In genomic region chr13:47435631-47436030, GRCm38 (mm10) we compare ENCODE assay signal across 18 mouse cellular contexts.
DNase-seq lines count a peak whose midpoint lies in the region; ATAC-seq and TF ChIP-seq lines count a peak whose summit lies in the region.
"Had no signal": no experiment of that assay in that cellular context is flagged by ENCODE, and none has a peak within 500 bp of the region (broad histone marks: within the 10 kb centered on the region; RNA-seq: fewer than 3 reads in every experiment).

No protein-coding gene starts in this region.

- H3K9me3 ChIP-seq in heart, embryonic 12.5 days (replicated peaks) = no peaks in the 10 kb centered on the region
- H3K9me3 ChIP-seq: embryonic facial prominence, embryonic 10.5 days; hindbrain, embryonic 15.5 days; lung, embryonic 15.5 days; midbrain, embryonic 10.5 days had no signal

- H3K27ac ChIP-seq in heart, embryonic 12.5 days (ENCODE audit: poor library complexity, severe bottlenecking) = no peak overlapping the region
- no peak overlapping the region for H3K27ac ChIP-seq in cerebellum, adult 2 months (ENCODE audit: insufficient read depth, low read length)
- H3K27ac ChIP-seq: embryonic facial prominence, embryonic 10.5 days; hindbrain, embryonic 15.5 days; kidney, postnatal 0 days; layer of hippocampus, adult 2 months; lung, embryonic 15.5 days; midbrain, embryonic 10.5 days had no signal

- intact Hi-C loops in gastrocnemius, postnatal 14 days (cut with DNase I; ENCODE audit: low total_unique reads) = no loop called here

- no peak overlapping the region for H3K4me2 ChIP-seq in heart, embryonic 12.5 days
- H3K4me2 ChIP-seq: hindbrain, embryonic 15.5 days; lung, embryonic 15.5 days had no signal

- no peak for TF ChIP-seq POLR2A in cerebellum, adult 2 months (IDR thresholded peaks at IDR 0.05; ENCODE audit: borderline replicate concordance, insufficient read depth, low read length)

- H3K4me3 ChIP-seq in heart, embryonic 12.5 days = no peak overlapping the region
- H3K4me3 ChIP-seq in cerebellum, adult 2 months (replicated peaks; ENCODE audit: insufficient read depth, low read depth, low read length) = no peak overlapping the region
- H3K4me3 ChIP-seq: embryonic facial prominence, embryonic 10.5 days; hindbrain, embryonic 15.5 days; layer of hippocampus, adult 2 months; lung, embryonic 15.5 days; midbrain, embryonic 10.5 days had no signal

- no peaks in the 10 kb centered on the region for H3K27me3 ChIP-seq in heart, embryonic 12.5 days (replicated peaks)
- H3K27me3 ChIP-seq in cerebellum, adult 2 months (ENCODE audit: control insufficient read depth, insufficient read depth, low read length) = no peaks in the 10 kb centered on the region
- H3K27me3 ChIP-seq: hindbrain, embryonic 15.5 days; lung, embryonic 15.5 days had no signal

- WGBS in heart, embryonic 12.5 days = 83% methylated on average over 7 of the region's 7 CpGs
- WGBS in cerebellum, adult 2 months = 89% methylated on average over 7 of the region's 7 CpGs

- H3K4me1 ChIP-seq in heart, embryonic 12.5 days (replicated peaks) = no peaks in the 10 kb centered on the region
- H3K4me1 ChIP-seq in cerebellum, adult 2 months (ENCODE audit: control insufficient read depth, insufficient read depth, low read length) = no peaks in the 10 kb centered on the region
- H3K4me1 ChIP-seq: hindbrain, embryonic 15.5 days; lung, embryonic 15.5 days; midbrain, embryonic 10.5 days had no signal

- no peaks in the 10 kb centered on the region for H3K36me3 ChIP-seq in heart, embryonic 12.5 days
- H3K36me3 ChIP-seq: embryonic facial prominence, embryonic 10.5 days; hindbrain, embryonic 15.5 days; lung, embryonic 15.5 days; midbrain, embryonic 10.5 days had no signal

- TF ChIP-seq CTCF in cerebellum, adult 2 months (IDR thresholded peaks at IDR 0.05; ENCODE audit: borderline replicate concordance, insufficient read depth, low read depth, low read length) = no peak

- peak; percentile 16 to 28 for DNase-seq in heart, adult 18-20 months
- DNase-seq in ovary, postnatal 36 days (ENCODE audit: low spot score) = peak; percentile 5
- no peak for DNase-seq in ovary, postnatal 10 days (ENCODE audit: low spot score)
- peak; percentile 16 for DNase-seq in gastrocnemius, postnatal 14 days
- no peak for DNase-seq in cerebellum, adult 2 months
- DNase-seq in MN1 (ENCODE audit: low spot score) = no peak
- DNase-seq: cerebellum, adult 11-12 months; kidney, adult 11 months; liver; thymus, postnatal 14 days had no signal

- ATAC-seq in heart, embryonic 12.5 days (ENCODE audit: insufficient number of reproducible peaks, low FRiP score) = no peak
- ATAC-seq: forebrain, embryonic 16.5 days had no signal

- no peak overlapping the region for H3K9ac ChIP-seq in heart, embryonic 12.5 days
- H3K9ac ChIP-seq: hindbrain, embryonic 15.5 days; lung, embryonic 15.5 days had no signal

Comparison
In these comparisons a context has a peak if more than half of its experiments do, and no peak if none do; other contexts are left out.
1. DNase-seq: peak in heart, adult 18-20 months (2 of 2), ovary, postnatal 36 days (single experiment) and gastrocnemius, postnatal 14 days (single experiment); none in ovary, postnatal 10 days (single experiment), cerebellum, adult 2 months (0 of 2) and MN1 (single experiment).